In genomic region chr3:32616331-32617052, GRCm38 (mm10) we compare ENCODE assay signal across 8 mouse cellular contexts. TPM values are rescaled to one million over a fixed set of nuclear protein-coding genes. Genes with fewer than 3 reads are reported as not detected.
A peak's percentile ranks its signal among the peaks of the same experiment; 100 is the strongest.
DNase-seq lines count a peak whose midpoint lies in the region; ATAC-seq and TF ChIP-seq lines count a peak whose summit lies in the region.

Gene Gnb4 (minus strand): TSS chr3:32616585.

- peak within 1 kb of the TSS; percentile 63 for H3K4me3 ChIP-seq in embryonic facial prominence, embryonic 15.5 days (replicated peaks)
- peak within 1 kb of the TSS; percentile 78 to 94 for H3K4me3 ChIP-seq in heart, embryonic 14.5 days (ENCODE audit: control insufficient read depth in 1 of 2, insufficient read depth in 1 of 2, low read depth in 1 of 2, low read length in 2 of 2)
- H3K4me3 ChIP-seq in kidney, postnatal 0 days (replicated peaks; ENCODE audit: low read depth, low read length) = peak within 1 kb of the TSS; percentile 60
- H3K4me3 ChIP-seq in liver, embryonic 16.5 days (ENCODE audit: low read depth, low read length) = peak within 1 kb of the TSS; percentile 66
- peak within 1 kb of the TSS; percentile 70 for H3K4me3 ChIP-seq in neural tube, embryonic 12.5 days

- peak within 1 kb of the TSS; percentile 58 for H3K9ac ChIP-seq in embryonic facial prominence, embryonic 15.5 days
- peak within 1 kb of the TSS; percentile 79 for H3K9ac ChIP-seq in heart, embryonic 14.5 days (ENCODE audit: low read length)
- H3K9ac ChIP-seq in kidney, postnatal 0 days (ENCODE audit: low read depth, low read length) = peak within 1 kb of the TSS; percentile 78
- H3K9ac ChIP-seq in liver, embryonic 16.5 days (ENCODE audit: low read depth, low read length) = peak within 1 kb of the TSS; percentile 50
- peak within 1 kb of the TSS; percentile 72 for H3K9ac ChIP-seq in neural tube, embryonic 12.5 days

- peaks cover 6% of the 10 kb centered on the region; the same call in 1 of the 2 replicates for H3K4me1 ChIP-seq in embryonic facial prominence, embryonic 15.5 days
- H3K4me1 ChIP-seq in heart, embryonic 14.5 days (ENCODE audit: control insufficient read depth in 2 of 2, insufficient read depth in 2 of 2, low read length in 2 of 2) = peaks cover 0 to 11% of the 10 kb centered on the region in 2 experiments; a peak in 2 of 4 replicates
- no peaks in the 10 kb centered on the region for H3K4me1 ChIP-seq in kidney, postnatal 0 days (replicated peaks; ENCODE audit: insufficient read depth, low read length)
- H3K4me1 ChIP-seq in liver, embryonic 16.5 days (ENCODE audit: control insufficient read depth, low read depth, low read length) = no peaks in the 10 kb centered on the region; the same call in 1 of the 2 replicates
- no peaks in the 10 kb centered on the region for H3K4me1 ChIP-seq in neural tube, embryonic 12.5 days

- H3K27me3 ChIP-seq in embryonic facial prominence, embryonic 15.5 days = no peaks in the 10 kb centered on the region
- no peaks in the 10 kb centered on the region for H3K27me3 ChIP-seq in heart, embryonic 14.5 days (ENCODE audit: control insufficient read depth, insufficient read depth, low read length)
- no peaks in the 10 kb centered on the region for H3K27me3 ChIP-seq in kidney, postnatal 0 days (ENCODE audit: insufficient read depth, low read length)
- H3K27me3 ChIP-seq in liver, embryonic 16.5 days (ENCODE audit: control insufficient read depth, insufficient read depth, low read depth, low read length) = peaks cover 5% of the 10 kb centered on the region
- H3K27me3 ChIP-seq in neural tube, embryonic 12.5 days (replicated peaks) = no peaks in the 10 kb centered on the region

- 2% methylated on average over 79 of the region's 83 CpGs for WGBS in embryonic facial prominence, embryonic 15.5 days
- 1% methylated on average over 65 of the region's 83 CpGs for WGBS in heart, embryonic 14.5 days
- 2% methylated on average over 57 of the region's 83 CpGs for WGBS in kidney, postnatal 0 days
- WGBS in liver, embryonic 16.5 days (ENCODE audit: insufficient replicate concordance) = 1% methylated on average over 29 of the region's 83 CpGs
- under 1% methylated on average over 73 of the region's 83 CpGs for WGBS in neural tube, embryonic 12.5 days

- H3K27ac ChIP-seq in embryonic facial prominence, embryonic 15.5 days (replicated peaks) = peak within 1 kb of the TSS; percentile 83
- H3K27ac ChIP-seq in heart, embryonic 14.5 days (replicated peaks in 1 of 2; ENCODE audit: control insufficient read depth in 1 of 2, insufficient read depth in 1 of 2, low read depth in 2 of 2, low read length in 2 of 2) = peak within 1 kb of the TSS; percentile 72 to 79
- H3K27ac ChIP-seq in kidney, postnatal 0 days = peak within 1 kb of the TSS; percentile 72
- peak within 1 kb of the TSS; percentile 14 for H3K27ac ChIP-seq in liver, embryonic 16.5 days (ENCODE audit: low read length)
- H3K27ac ChIP-seq in neural tube, embryonic 12.5 days = no peak within 1 kb of the TSS

- no peaks in the 10 kb centered on the region for H3K36me3 ChIP-seq in embryonic facial prominence, embryonic 15.5 days
- H3K36me3 ChIP-seq in heart, embryonic 14.5 days (ENCODE audit: control insufficient read depth, insufficient read depth, low read length) = no peaks in the 10 kb centered on the region
- no peaks in the 10 kb centered on the region for H3K36me3 ChIP-seq in kidney, postnatal 0 days (ENCODE audit: insufficient read depth, low read length)
- no peaks in the 10 kb centered on the region for H3K36me3 ChIP-seq in liver, embryonic 16.5 days (ENCODE audit: control insufficient read depth, insufficient read depth)
- H3K36me3 ChIP-seq in neural tube, embryonic 12.5 days = no peaks in the 10 kb centered on the region

- peak; percentile 12 to 18 for DNase-seq in urinary bladder, adult 18-20 months (ENCODE audit: low spot score in 2 of 2)
- DNase-seq in urinary bladder, postnatal 10 days (ENCODE audit: low spot score) = no peak
- DNase-seq in kidney, postnatal 0 days (ENCODE audit: low spot score) = peak; percentile 70
- DNase-seq in thymus, postnatal 0 days (ENCODE audit: low spot score) = peak; percentile 32

- ATAC-seq in embryonic facial prominence, embryonic 15.5 days (ENCODE audit: insufficient number of reproducible peaks, low FRiP score, low TSS enrichment, low read depth) = peak; percentile 87
- peak; percentile 86 for ATAC-seq in heart, embryonic 14.5 days (ENCODE audit: insufficient number of reproducible peaks, insufficient read depth, low FRiP score, low read depth)
- peak; percentile 79 for ATAC-seq in kidney, postnatal 0 days (replicated peaks; ENCODE audit: low FRiP score, low read depth)
- ATAC-seq in liver, embryonic 16.5 days (ENCODE audit: low read depth) = peak; percentile 86
- peak; percentile 93 for ATAC-seq in neural tube, embryonic 12.5 days (ENCODE audit: low FRiP score, low read depth)

- no peak for TF ChIP-seq CTCF in kidney, postnatal 0 days (IDR thresholded peaks at IDR 0.05; ENCODE audit: low read depth)

- no peaks in the 10 kb centered on the region for H3K9me3 ChIP-seq in embryonic facial prominence, embryonic 15.5 days (replicated peaks)
- 0 out of 2 replicates have a peak, but pooled peaks cover 4% of the 10 kb centered on the region for H3K9me3 ChIP-seq in heart, embryonic 14.5 days (ENCODE audit: control insufficient read depth, low read length)
- no peaks in the 10 kb centered on the region for H3K9me3 ChIP-seq in kidney, postnatal 0 days (replicated peaks; ENCODE audit: low read length)
- no peaks in the 10 kb centered on the region for H3K9me3 ChIP-seq in liver, embryonic 16.5 days (replicated peaks; ENCODE audit: control insufficient read depth, low read length)
- H3K9me3 ChIP-seq in neural tube, embryonic 12.5 days = no peaks in the 10 kb centered on the region

- peak within 1 kb of the TSS; percentile 54 for H3K4me2 ChIP-seq in embryonic facial prominence, embryonic 15.5 days (replicated peaks)
- peak within 1 kb of the TSS; percentile 71 for H3K4me2 ChIP-seq in heart, embryonic 14.5 days (ENCODE audit: low read length)
- H3K4me2 ChIP-seq in kidney, postnatal 0 days (ENCODE audit: low read length) = peak within 1 kb of the TSS; percentile 64
- H3K4me2 ChIP-seq in liver, embryonic 16.5 days (ENCODE audit: low read depth, low read length) = peak within 1 kb of the TSS; percentile 77
- peak within 1 kb of the TSS; percentile 65 for H3K4me2 ChIP-seq in neural tube, embryonic 12.5 days (replicated peaks)

RNA-seq across cellular contexts. Expression of gene Gnb4, which starts in this region (rescaled TPM):
- 75.1 and 77.0 TPM in 2 replicates for polyA plus RNA-seq in embryonic facial prominence, embryonic 15.5 days (2015; fragmentation: Nextera tagmentation; extraction: Ambion mirVana)
- polyA plus RNA-seq in heart, embryonic 14.5 days (2014; fragmentation: Nextera tagmentation; extraction: Ambion mirVana) = 56.9 and 61.8 TPM in 2 replicates
- polyA plus RNA-seq in kidney, postnatal 0 days (2015; fragmentation: Nextera tagmentation; extraction: Ambion mirVana) = 40.0 and 41.0 TPM in 2 replicates
- 6.0 and 8.4 TPM in 2 replicates for polyA plus RNA-seq in liver, embryonic 16.5 days (2015; fragmentation: Nextera tagmentation; extraction: Ambion mirVana)
- polyA plus RNA-seq in neural tube, embryonic 12.5 days (2016; fragmentation: Nextera tagmentation; extraction: Ambion mirVana) = 54.5 and 62.7 TPM in 2 replicates
- polyA plus RNA-seq in thymus, postnatal 0 days (2015; fragmentation: Nextera tagmentation; extraction: Ambion mirVana) = 43.3 and 45.5 TPM in 2 replicates
